Mouse (Mus musculus): ENCODE measurements at regions not wholly inside any gene's neighbourhood (a gene's known extent, or its start where the extent isn't known, plus 50 kb on each side); places are given as distances from the start of the nearest gene placed in this dataset.

- 88% methylated on average over 7 of the region's 7 CpGs for WGBS
- H3K4me2 ChIP-seq (replicated peaks) = no peak overlapping the region
These were observed 263.1 kb downstream of the Gm45692 start for GRCm38 (mm10) chr8:26382426-26382825.

GRCm38 (mm10) chr8:26383886-26384285 lies 264.6 kb downstream of the Gm45692 start:
- 0 out of 2 replicates have a peak, but pooled peaks cover 4% of the 10 kb centered on the region for H3K4me1 ChIP-seq (replicated peaks)
- 33% methylated on average over 3 of the region's 3 CpGs for WGBS
- ATAC-seq = no peak

More at GRCm38 (mm10) chr8:26382426-26382825, 263.1 kb downstream of the Gm45692 start:
- Histone ChIP-seq H3K27ac (no peak overlapping the region), H3K4me3 (replicated peaks) (no peak overlapping the region), H3K9me3 (no peaks in the 10 kb centered on the region), H3K36me3 (no peaks in the 10 kb centered on the region), H3K27me3 (replicated peaks) (no peaks in the 10 kb centered on the region), H3K4me1 (replicated peaks) (0 out of 2 replicates have a peak, but pooled peaks cover 4% of the 10 kb centered on the region), H3K9ac (no peak overlapping the region)
- no peak for ATAC-seq

GRCm38 (mm10) chr8:26384305-26384993 lies 265.1 kb downstream of the Gm45692 start:
- H3K4me3 ChIP-seq (replicated peaks) = no peak overlapping the region
- no peaks in the 10 kb centered on the region for H3K36me3 ChIP-seq
- H3K9me3 ChIP-seq = no peaks in the 10 kb centered on the region
- peak; percentile 90 for ATAC-seq
- no peak overlapping the region for H3K9ac ChIP-seq
- no peak overlapping the region for H3K4me2 ChIP-seq (replicated peaks)
- 0 out of 2 replicates have a peak, but pooled peaks cover 3% of the 10 kb centered on the region for H3K27me3 ChIP-seq (replicated peaks)
- H3K4me1 ChIP-seq (replicated peaks) = 0 out of 2 replicates have a peak, but pooled peaks cover 4% of the 10 kb centered on the region
- no peak overlapping the region for H3K27ac ChIP-seq
- 12% methylated on average over 3 of the region's 3 CpGs for WGBS

More at GRCm38 (mm10) chr8:26383886-26384285, 264.6 kb downstream of the Gm45692 start:
- Histone ChIP-seq H3K27ac (no peak overlapping the region), H3K36me3 (no peaks in the 10 kb centered on the region), H3K4me3 (replicated peaks) (no peak overlapping the region), H3K9me3 (no peaks in the 10 kb centered on the region), H3K9ac (no peak overlapping the region), H3K4me2 (replicated peaks) (no peak overlapping the region), H3K27me3 (replicated peaks) (0 out of 2 replicates have a peak, but pooled peaks cover 3% of the 10 kb centered on the region)

GRCm38 (mm10) chr8:26384994-26385345 lies 265.6 kb downstream of the Gm45692 start:
- H3K27me3 ChIP-seq (replicated peaks) = 0 out of 2 replicates have a peak, but pooled peaks cover 3% of the 10 kb centered on the region
- no peak for ATAC-seq
- WGBS = 5% methylated on average over 6 of the region's 6 CpGs
- no peak overlapping the region for H3K4me2 ChIP-seq (replicated peaks)
- H3K9ac ChIP-seq = no peak overlapping the region
- H3K27ac ChIP-seq = no peak overlapping the region
- H3K4me1 ChIP-seq (replicated peaks) = 0 out of 2 replicates have a peak, but pooled peaks cover 4% of the 10 kb centered on the region
- no peak overlapping the region for H3K4me3 ChIP-seq (replicated peaks)
- no peaks in the 10 kb centered on the region for H3K36me3 ChIP-seq
- no peaks in the 10 kb centered on the region for H3K9me3 ChIP-seq

- H3K9ac ChIP-seq = no peak overlapping the region
- no peaks in the 10 kb centered on the region for H3K27me3 ChIP-seq (replicated peaks)
- 46% methylated on average over 6 of the region's 6 CpGs for WGBS
- H3K9me3 ChIP-seq = no peaks in the 10 kb centered on the region
- H3K4me3 ChIP-seq (replicated peaks) = no peak overlapping the region
- H3K4me2 ChIP-seq (replicated peaks) = no peak overlapping the region
- no peak overlapping the region for H3K27ac ChIP-seq
- ATAC-seq = no peak
- H3K36me3 ChIP-seq = no peaks in the 10 kb centered on the region
- H3K4me1 ChIP-seq (replicated peaks) = no peaks in the 10 kb centered on the region
These were observed 275.7 kb downstream of the Gm45692 start for GRCm38 (mm10) chr8:26395061-26395460.

GRCm38 (mm10) chr8:26420002-26420401 lies 300.7 kb downstream of the Gm45692 start:
- 58% methylated on average over 6 of the region's 6 CpGs for WGBS
- H3K36me3 ChIP-seq = no peaks in the 10 kb centered on the region
- H3K4me2 ChIP-seq (replicated peaks) = no peak overlapping the region
- H3K9me3 ChIP-seq = no peaks in the 10 kb centered on the region
- ATAC-seq = no peak
- H3K4me3 ChIP-seq (replicated peaks) = no peak overlapping the region
- no peaks in the 10 kb centered on the region for H3K27me3 ChIP-seq (replicated peaks)
- H3K27ac ChIP-seq = no peak overlapping the region
- no peaks in the 10 kb centered on the region for H3K4me1 ChIP-seq (replicated peaks)
- H3K9ac ChIP-seq = no peak overlapping the region

GRCm38 (mm10) chr8:26420536-26420935 lies 301.2 kb downstream of the Gm45692 start:
- ATAC-seq = no peak
- no peaks in the 10 kb centered on the region for H3K4me1 ChIP-seq (replicated peaks)
- no peak overlapping the region for H3K4me3 ChIP-seq (replicated peaks)
- H3K27me3 ChIP-seq (replicated peaks) = no peaks in the 10 kb centered on the region
- no peaks in the 10 kb centered on the region for H3K36me3 ChIP-seq
- no peak overlapping the region for H3K9ac ChIP-seq
- H3K9me3 ChIP-seq = no peaks in the 10 kb centered on the region
- no peak overlapping the region for H3K4me2 ChIP-seq (replicated peaks)
- no peak overlapping the region for H3K27ac ChIP-seq
- 76% methylated on average over 10 of the region's 10 CpGs for WGBS

- Histone ChIP-seq H3K27ac (no peak overlapping the region), H3K27me3 (replicated peaks) (no peaks in the 10 kb centered on the region), H3K9ac (no peak overlapping the region), H3K36me3 (no peaks in the 10 kb centered on the region), H3K9me3 (no peaks in the 10 kb centered on the region), H3K4me3 (replicated peaks) (no peak overlapping the region), H3K4me1 (replicated peaks) (no peaks in the 10 kb centered on the region), H3K4me2 (replicated peaks) (no peak overlapping the region)
- ATAC-seq = no peak
- WGBS = 90% methylated on average over 7 of the region's 7 CpGs
These were observed 308.0 kb downstream of the Gm45692 start for GRCm38 (mm10) chr8:26427311-26427710.

- no peak for ATAC-seq
- Histone ChIP-seq H3K4me1 (replicated peaks) (no peaks in the 10 kb centered on the region), H3K4me2 (replicated peaks) (no peak overlapping the region), H3K9ac (no peak overlapping the region), H3K27me3 (replicated peaks) (no peaks in the 10 kb centered on the region), H3K4me3 (replicated peaks) (no peak overlapping the region), H3K27ac (no peak overlapping the region), H3K9me3 (no peaks in the 10 kb centered on the region), H3K36me3 (no peaks in the 10 kb centered on the region)
- 83% methylated on average over 8 of the region's 8 CpGs for WGBS
These were observed 310.5 kb downstream of the Gm45692 start for GRCm38 (mm10) chr8:26429751-26430327.

GRCm38 (mm10) chr8:26432161-26432919 lies 313.0 kb downstream of the Gm45692 start:
- H3K9ac ChIP-seq = no peak overlapping the region
- no peak overlapping the region for H3K27ac ChIP-seq
- no peak overlapping the region for H3K4me2 ChIP-seq (replicated peaks)
- no peaks in the 10 kb centered on the region for H3K36me3 ChIP-seq
- no peaks in the 10 kb centered on the region for H3K4me1 ChIP-seq (replicated peaks)
- H3K27me3 ChIP-seq (replicated peaks) = no peaks in the 10 kb centered on the region
- H3K4me3 ChIP-seq (replicated peaks) = no peak overlapping the region
- ATAC-seq = no peak
- WGBS = 82% methylated on average over 14 of the region's 14 CpGs
- H3K9me3 ChIP-seq = no peaks in the 10 kb centered on the region

- Histone ChIP-seq H3K9ac (no peak overlapping the region), H3K27ac (no peak overlapping the region), H3K4me2 (replicated peaks) (no peak overlapping the region), H3K27me3 (replicated peaks) (no peaks in the 10 kb centered on the region), H3K9me3 (no peaks in the 10 kb centered on the region), H3K36me3 (no peaks in the 10 kb centered on the region), H3K4me3 (replicated peaks) (no peak overlapping the region), H3K4me1 (replicated peaks) (no peaks in the 10 kb centered on the region)
- no peak for ATAC-seq
- 84% methylated on average over 11 of the region's 11 CpGs for WGBS
These were observed 316.9 kb downstream of the Gm45692 start for GRCm38 (mm10) chr8:26436236-26436635.

- no peak overlapping the region for H3K27ac ChIP-seq
- no peak for ATAC-seq
- no peak overlapping the region for H3K9ac ChIP-seq
- 69% methylated on average over 3 of the region's 3 CpGs for WGBS
- H3K4me1 ChIP-seq (replicated peaks) = no peaks in the 10 kb centered on the region
- H3K4me3 ChIP-seq (replicated peaks) = no peak overlapping the region
- no peaks in the 10 kb centered on the region for H3K9me3 ChIP-seq
- no peaks in the 10 kb centered on the region for H3K36me3 ChIP-seq
- H3K27me3 ChIP-seq (replicated peaks) = no peaks in the 10 kb centered on the region
- H3K4me2 ChIP-seq (replicated peaks) = no peak overlapping the region
These were observed 318.2 kb downstream of the Gm45692 start for GRCm38 (mm10) chr8:26437571-26437970.
